Mouse (Mus musculus): Measurements from ENCODE around the gene E130208F15Rik.

E130208F15Rik gene

GRCm38 (mm10) chr7:30308076-30309005, 13.2 kb upstream of the E130208F15Rik start, which contains the start of gene Alkbh6:
Gene Alkbh6 (plus strand): TSS chr7:30308717.
- peak; percentile 97 for DNase-seq

GRCm38 (mm10) chr7:30309395-30310129, 12.0 kb upstream of the E130208F15Rik start:
- DNase-seq: no peak

DNA sequence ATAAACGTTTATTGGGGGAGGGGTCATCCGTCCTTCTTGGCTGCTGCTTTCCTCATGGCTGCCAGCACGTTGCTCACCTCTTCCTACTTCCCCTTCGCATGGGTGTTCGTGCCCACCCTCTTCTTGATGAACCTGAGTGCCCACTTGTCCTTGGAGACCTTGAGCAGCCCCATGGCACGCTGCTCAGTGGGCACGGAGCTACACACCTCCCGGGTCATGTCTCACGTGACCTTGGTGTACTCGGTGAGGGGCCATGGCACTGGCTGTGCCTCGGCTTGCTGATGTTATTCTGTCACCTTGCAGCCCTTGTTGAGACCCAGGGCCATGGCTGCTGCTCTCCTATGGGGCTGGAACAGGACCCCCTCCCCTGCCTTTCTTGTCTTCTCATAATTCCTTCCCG, 11.4 kb upstream of the E130208F15Rik start:
- no peak for DNase-seq

DNA sequence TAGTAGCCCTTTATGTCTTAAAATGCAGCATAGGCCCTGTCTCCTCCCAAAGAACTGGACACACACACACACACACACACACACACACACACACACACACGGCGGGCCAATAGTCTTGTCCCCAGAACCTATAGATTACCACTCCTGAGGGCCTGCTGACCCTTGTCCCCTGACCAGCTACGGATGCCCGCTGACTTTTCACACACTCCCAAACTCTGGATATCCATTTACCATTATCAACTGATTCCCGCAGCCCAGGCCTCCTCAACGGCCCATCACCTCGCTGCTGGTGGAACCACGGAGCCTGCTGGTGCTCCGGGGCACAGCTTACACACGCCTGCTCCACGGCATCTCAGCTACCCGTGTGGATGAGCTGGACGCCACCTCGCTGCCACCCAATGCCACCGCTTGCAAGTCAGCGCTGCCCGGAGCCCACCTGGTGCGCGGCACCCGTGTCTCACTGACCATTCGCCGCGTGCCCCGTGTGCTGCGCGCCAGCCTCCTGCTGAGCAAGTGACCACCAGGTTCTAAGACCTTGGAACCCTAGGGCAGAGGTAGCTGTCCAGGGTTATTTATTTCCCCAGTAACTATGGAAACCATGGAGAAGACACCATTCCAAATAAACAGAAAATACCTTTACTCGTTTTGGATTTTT, 7.7 kb upstream of the E130208F15Rik start:
- DNase-seq: no peak

DNA sequence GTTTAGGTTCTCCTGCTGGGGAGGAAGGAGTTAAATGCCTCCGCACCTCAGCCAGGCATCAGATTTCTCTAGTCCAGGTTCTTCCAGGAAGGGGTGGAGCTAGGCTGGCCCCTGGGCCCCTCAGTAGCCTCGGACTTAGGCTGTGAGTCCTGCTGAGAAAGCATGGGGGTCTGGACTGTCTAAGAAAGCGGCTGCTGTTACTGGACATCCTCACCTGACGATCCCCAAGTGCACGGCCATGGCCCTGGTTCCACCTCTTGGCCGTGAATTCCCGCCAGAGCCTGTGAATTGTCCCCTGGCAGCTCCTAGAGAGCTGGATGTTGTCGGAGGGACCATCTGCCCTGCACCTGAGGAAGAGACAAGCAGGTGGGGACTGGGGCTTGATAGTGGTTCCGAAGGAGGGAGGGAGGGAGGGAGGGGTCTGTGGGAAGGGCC, 6.8 kb upstream of the E130208F15Rik start, which contains the start of gene Syne4:
Gene Syne4 (plus strand): TSS at position 87 of the 435 bp plus-strand sequence.
- no peak for DNase-seq

GRCm38 (mm10) chr7:30315559-30316529, 5.7 kb upstream of the E130208F15Rik start:
- DNase-seq: no peak

DNA sequence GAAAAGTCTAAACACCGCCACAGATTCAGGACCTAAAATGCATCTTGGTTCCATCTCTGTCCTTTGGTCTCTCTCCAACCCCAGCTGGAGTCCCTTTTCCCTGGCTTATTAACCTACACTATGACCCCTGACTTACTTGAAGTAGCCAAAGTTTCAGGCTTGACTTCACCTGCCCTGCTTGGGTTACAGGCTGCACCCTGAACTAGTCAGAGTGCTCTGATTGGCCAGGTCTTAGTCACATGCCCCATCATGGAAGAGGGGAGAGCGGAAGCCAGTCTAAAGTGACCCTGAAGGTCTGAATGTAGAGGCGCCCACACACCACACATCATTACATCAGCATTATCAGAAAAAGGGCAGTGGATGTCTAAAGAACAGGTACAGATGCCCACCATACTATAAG, 3.4 kb upstream of the E130208F15Rik start:
- DNase-seq: no peak

- DNase-seq: no peak
These were observed 594 bp upstream of the E130208F15Rik start for GRCm38 (mm10) chr7:30320946-30321345.

DNA sequence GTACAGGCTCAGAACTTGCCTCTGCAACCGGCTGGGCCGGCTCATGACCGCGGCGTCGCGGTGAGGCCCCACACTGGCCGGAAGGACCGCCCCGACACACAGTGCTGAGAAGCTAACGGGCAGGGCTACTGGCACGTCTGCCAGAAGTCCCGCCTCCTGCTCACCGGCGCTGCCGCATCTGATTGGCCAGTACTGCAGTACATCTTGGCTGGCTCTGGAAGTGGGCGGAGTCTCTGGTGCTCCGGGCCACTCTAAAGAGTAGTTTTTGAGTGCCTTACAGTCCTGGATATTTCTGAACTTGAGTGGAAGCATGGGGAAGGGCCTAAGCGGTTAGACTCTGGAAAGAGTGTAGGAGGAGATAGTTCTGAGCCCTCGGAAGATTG, 736 bp downstream of the E130208F15Rik start:
- DNase-seq: peak; percentile 99

- DNase-seq: no peak
These were observed 1.3 kb downstream of the E130208F15Rik start for GRCm38 (mm10) chr7:30322865-30323264.

- DNase-seq: no peak
These were observed 2.3 kb downstream of the E130208F15Rik start, which contains the start of gene Sdhaf1 for GRCm38 (mm10) chr7:30323795-30324194. Gene Sdhaf1 (minus strand): TSS chr7:30323895.

DNA sequence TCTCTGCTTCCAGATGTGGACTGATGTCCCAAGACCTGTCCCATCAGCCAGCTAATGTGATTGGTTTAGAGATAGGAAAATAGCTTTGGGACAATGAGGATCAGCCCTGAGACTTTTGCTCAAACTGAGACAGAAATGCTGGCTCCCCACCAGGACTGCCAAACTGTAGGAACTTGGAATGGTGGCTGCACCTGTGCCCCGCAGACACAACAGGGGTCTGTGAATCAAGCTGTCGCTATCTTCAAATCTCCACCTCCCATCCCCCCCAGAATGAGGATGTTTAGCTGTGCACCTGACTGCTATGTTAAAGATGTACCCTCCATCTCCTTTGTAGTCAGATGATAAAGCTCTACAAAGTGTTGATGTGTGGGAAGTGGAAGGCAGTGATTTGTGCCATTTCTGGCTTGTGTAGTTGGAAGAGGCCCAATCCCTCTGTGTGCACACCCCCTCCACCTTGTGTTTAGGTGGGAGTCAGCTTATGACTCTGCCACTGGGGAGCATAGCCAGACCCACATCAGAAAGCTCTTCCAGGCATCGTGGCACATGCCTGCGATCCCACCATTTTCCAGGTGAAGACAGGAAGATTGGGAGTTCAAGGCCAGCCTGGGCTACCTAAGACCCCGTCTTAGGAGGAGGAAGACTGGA, 2.9 kb downstream of the E130208F15Rik start:
- DNase-seq: no peak

- DNase-seq: peak; percentile 28 to 36
These were observed 3.8 kb downstream of the E130208F15Rik start for GRCm38 (mm10) chr7:30325364-30325763.

GRCm38 (mm10) chr7:30326427-30326826, 4.9 kb downstream of the E130208F15Rik start:
- no peak for DNase-seq

DNA sequence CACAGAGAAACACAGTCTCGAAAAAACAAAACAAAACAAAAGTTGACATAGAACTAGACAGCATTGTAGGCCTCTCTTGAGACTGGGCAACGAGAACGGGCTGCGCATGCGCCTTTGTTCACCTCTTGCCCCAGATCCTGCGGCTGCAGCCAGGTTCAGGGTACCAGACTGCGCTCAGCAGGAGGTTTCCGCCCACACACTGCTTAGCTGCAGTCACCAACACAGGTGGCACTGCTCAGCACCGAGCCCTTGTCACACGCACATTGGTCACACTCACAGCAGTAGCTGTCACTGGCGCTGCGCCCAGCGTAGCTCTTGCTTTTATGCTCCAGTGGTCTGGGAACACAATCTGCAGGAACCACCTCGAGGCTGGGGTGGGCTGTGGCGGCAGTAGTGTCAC, 5.6 kb downstream of the E130208F15Rik start:
- DNase-seq: no peak

DNA sequence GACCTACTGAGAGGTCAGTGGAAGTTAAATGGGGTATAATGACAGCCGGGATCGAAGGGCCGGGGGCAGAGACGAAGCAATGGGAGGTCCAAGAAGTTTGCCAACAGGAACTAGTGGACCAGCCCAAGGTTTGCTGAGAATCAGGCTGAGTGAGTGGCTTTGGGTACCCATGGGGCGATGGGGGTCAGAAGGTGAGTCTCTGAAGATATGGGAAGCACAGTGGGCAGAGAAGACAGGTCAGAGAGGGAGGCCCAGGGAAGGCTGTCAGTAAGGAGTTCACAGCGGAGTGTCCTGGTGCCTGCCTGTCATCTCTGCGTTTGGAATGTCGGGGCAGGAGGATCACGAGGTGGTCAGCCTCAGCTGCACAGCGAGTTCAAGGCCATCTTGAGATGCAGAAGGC, 6.8 kb downstream of the E130208F15Rik start:
- no peak for DNase-seq

DNA sequence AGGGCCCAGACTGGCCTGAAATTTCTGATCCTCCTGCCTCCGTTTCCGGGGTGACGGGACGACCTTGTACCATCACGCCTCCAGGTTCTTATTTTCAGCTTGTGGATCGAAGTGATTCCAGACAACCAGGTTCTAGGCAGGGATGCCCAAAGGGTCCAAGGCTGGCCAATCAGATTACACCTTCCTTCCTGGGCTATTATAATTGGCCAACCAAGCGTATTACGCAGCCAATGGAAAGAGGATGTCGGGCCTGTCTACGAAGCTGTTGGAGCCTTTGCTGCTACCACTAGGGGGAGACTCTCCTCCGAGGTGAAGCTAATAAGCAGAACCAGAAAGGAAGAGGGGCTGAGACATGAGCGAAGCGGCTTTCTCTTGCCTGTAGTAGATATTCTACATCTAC, 10.3 kb downstream of the E130208F15Rik start:
- DNase-seq: peak; percentile 72 to 80

DNA sequence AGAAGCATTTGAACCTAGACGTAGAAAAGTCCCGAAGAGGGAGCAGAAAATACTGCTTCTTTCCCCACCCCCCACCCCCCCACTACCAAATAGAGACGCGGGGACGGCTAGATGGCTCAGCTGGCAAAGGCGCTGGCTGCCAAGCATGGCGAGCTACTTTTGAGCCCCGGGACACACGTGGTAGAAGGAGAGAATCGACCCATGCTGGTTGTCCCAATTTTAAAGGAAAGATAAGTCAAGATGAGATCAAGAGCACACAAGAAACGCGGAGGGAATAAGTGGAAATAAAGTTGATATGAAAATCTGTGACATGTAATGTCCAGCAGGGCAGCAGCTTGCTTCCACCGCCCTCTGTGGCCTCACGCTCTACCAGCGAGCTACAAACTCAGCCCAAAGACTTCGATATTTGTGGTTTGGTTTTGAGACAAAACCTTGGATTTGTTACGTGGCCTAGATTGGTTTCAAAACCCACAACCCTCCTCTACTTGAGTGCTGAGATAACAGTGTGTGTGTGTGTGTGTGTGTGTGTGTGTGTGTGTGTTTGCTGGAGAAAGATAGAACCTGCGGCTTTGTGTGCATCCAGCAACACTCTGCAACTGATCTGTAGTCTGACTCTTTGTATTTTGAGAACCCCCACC, 11.2 kb downstream of the E130208F15Rik start:
- no peak for DNase-seq

DNA sequence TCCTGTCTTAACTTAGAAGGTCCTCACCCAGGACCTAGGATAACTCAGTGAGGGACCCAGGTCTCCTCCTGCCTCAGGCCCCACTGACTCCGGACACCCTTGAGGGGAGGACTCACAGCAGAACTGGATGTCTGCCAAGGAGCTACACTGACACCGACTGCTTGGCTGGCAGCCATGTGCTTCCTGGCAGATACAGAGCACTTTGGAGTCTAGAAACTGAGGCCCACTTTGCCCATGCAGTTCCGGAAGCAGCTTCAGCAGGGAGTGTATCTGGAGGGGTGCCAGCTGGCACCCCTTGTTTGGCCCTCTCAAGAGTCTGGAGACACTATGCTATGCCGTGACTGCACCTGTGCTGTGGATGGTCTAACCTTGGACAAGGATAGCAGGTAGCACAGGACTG, 11.9 kb downstream of the E130208F15Rik start:
- peak; percentile 51 to 64 for DNase-seq

DNA sequence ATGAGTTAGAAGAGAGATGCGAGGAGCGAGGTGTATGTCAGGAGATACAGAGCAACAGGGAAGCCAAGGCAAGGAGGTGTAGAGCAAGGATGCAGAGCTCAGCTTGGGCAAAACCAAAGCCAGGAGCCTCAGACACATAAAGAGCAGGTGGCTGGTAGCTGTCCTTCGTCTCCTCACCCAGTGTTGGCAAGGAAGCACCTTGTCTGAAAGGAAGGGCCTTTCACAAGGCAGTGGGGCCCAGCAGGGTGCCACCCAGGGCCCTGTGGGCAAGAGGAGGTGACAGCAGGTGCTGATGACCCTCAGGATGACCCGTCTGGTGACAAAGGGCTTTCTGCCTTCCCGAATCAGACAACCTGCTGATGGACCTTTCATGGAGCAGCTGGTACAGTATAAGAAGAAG, 13.0 kb downstream of the E130208F15Rik start:
- no peak for DNase-seq

DNA sequence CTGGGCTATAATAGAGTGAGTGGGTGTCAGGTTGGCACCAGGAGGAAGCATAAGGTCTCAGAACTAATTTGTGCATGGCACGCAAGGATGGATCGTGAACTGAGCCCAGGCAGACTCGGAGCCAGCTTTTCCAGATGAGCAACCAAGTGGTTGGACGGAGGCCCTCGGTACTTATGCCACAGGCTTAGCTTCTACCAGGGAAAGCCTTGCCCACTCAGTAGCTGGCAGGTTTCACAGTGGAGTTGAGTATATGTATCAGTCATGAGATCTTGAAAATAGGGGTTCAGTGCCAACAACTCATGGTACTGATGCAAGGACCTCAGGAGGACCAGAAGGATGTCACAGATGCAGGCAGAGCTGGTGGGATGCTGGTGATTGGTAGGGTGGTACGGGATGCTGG, 14.1 kb downstream of the E130208F15Rik start:
- DNase-seq: no peak

All from lung, adult 18-20 months (tissue).